Mouse (Mus musculus): ENCODE data around the gene Ptafr. TPM values are rescaled to one million over a fixed set of nuclear protein-coding genes. Genes with fewer than 3 reads are reported as not detected.

The Ptafr gene
- polyA plus RNA-seq, 1 experiment: 6.7 TPM

DNA sequence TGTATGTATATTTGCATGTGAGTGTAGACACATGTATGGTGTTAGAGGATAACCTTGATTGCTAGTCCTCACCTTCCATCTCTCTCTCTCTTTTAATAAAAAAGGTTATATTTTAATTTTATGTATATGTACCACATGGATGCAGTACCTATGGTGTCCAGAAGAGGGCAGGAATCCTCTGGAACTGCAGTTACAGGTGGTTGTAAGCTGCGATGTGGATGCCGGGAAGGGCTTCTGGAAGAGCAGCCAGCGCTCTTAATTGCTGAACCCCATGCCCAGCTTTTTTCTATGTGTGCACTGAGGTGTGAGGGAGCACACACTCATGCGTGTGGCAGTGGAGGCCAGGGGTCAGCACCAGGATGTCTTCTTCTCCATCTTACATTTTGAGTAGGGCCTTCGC lies 5.2 kb downstream of the Ptafr start:
- no peak overlapping the region for H3K27ac ChIP-seq (ENCODE audit: control insufficient read depth, insufficient read depth, low read depth, low read length, poor library complexity)
- H3K4me1 ChIP-seq (ENCODE audit: control insufficient read depth, insufficient read depth, low read length): peaks cover 6% of the 10 kb centered on the region; the same call in 1 of the 2 replicates
- H3K4me3 ChIP-seq (replicated peaks; ENCODE audit: control insufficient read depth, low read depth, low read length): no peak overlapping the region
- 95% methylated on average over 5 of the region's 5 CpGs for WGBS
- no peak for TF ChIP-seq POLR2A (IDR thresholded peaks at IDR 0.05; ENCODE audit: borderline replicate concordance, control insufficient read depth, low read depth, low read length)
- peak; percentile 34; the same call in 1 of the 2 replicates for TF ChIP-seq CTCF (IDR thresholded peaks at IDR 0.05; ENCODE audit: control insufficient read depth, insufficient read depth, low read length)

DNA sequence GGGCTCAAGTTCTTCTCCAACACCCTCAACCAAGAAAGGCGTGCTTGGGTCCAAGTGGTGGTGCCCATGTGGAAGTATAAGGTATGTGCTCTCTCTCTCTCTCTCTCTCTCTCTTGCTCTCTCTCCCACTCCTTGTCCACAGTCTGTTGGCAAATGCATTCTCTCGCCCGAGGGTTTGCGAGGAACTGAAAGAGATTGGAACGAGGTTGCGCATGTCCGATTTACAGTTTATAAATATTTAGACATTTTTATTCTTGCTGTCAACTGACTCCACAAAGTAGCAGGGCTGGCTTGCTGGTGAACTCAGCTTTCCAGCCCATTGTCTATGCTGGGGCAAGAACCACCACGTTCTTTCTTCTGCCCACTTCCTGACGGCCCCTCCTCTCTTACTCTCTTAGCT lies 7.3 kb downstream of the Ptafr start:
- Histone ChIP-seq H3K4me1 (ENCODE audit: control insufficient read depth, insufficient read depth, low read length) (peaks cover 6% of the 10 kb centered on the region; the same call in 1 of the 2 replicates), H3K4me3 (replicated peaks; ENCODE audit: control insufficient read depth, low read depth, low read length) (no peak overlapping the region), H3K27ac (ENCODE audit: control insufficient read depth, insufficient read depth, low read depth, low read length, poor library complexity) (no peak overlapping the region)
- 68% methylated on average over 9 of the region's 9 CpGs for WGBS
- no peak for TF ChIP-seq CTCF (IDR thresholded peaks at IDR 0.05; ENCODE audit: control insufficient read depth, insufficient read depth, low read length)
- no peak for TF ChIP-seq POLR2A (IDR thresholded peaks at IDR 0.05; ENCODE audit: borderline replicate concordance, control insufficient read depth, low read depth, low read length)

DNA sequence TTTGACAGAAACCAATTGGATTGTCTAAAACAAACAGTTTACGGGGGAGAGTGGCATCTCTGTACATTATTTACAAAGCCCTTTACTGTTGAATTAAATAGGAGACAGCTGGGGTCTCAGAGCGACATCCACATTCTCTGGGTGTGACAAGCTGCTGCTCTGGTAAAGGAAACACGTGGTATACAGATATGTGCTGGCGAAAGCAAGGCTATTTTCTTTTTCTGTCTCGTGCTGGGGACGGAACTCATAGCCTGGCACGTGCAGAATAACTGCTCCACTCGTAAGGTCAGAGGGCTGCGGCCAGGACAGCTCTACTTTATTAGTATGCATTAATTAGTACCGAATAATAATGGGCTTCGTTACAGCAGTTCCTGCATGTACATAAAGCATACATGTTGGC lies 9.5 kb downstream of the Ptafr start:
- H3K4me3 ChIP-seq (replicated peaks; ENCODE audit: control insufficient read depth, low read depth, low read length): no peak overlapping the region
- 14% methylated on average over 11 of the region's 11 CpGs for WGBS
- H3K27ac ChIP-seq (ENCODE audit: control insufficient read depth, insufficient read depth, low read depth, low read length, poor library complexity): no peak overlapping the region
- peaks cover 2% of the 10 kb centered on the region; the same call in 1 of the 2 replicates for H3K4me1 ChIP-seq (ENCODE audit: control insufficient read depth, insufficient read depth, low read length)
- no peak for TF ChIP-seq CTCF (IDR thresholded peaks at IDR 0.05; ENCODE audit: control insufficient read depth, insufficient read depth, low read length)
- TF ChIP-seq POLR2A (IDR thresholded peaks at IDR 0.05; ENCODE audit: borderline replicate concordance, control insufficient read depth, low read depth, low read length): no peak

DNA sequence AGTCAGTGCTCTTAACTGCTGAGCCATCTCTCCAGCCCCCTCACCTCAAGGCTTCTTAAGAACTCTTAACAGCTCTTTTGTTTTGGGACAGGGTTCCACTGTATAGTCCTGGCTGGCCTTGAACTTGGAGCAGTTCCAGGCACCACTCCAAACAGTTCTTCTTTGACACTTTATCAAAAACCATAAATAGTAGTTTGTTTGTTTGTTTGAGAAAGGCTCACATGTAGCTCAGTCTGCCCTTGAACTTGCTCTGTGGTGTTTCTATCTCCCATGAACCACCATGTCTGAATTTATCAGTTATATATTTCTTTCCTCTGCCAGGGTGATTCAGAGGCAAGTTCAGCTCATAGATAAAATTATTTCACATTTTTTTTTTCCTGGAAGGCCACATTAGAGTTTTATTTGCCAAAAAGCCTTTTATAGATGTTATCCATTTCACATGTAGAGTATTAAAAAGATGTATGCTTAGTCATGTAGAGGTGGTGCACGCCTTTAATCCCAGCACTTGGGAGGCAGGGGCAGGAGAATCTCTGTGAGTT lies 11.0 kb downstream of the Ptafr start:
- no peak overlapping the region for H3K4me3 ChIP-seq (replicated peaks; ENCODE audit: control insufficient read depth, low read depth, low read length)
- peaks cover 2% of the 10 kb centered on the region; the same call in 1 of the 2 replicates for H3K4me1 ChIP-seq (ENCODE audit: control insufficient read depth, insufficient read depth, low read length)
- WGBS: 69% methylated on average over 1 of the region's 1 CpGs
- no peak overlapping the region for H3K27ac ChIP-seq (ENCODE audit: control insufficient read depth, insufficient read depth, low read depth, low read length, poor library complexity)
- no peak for TF ChIP-seq POLR2A (IDR thresholded peaks at IDR 0.05; ENCODE audit: borderline replicate concordance, control insufficient read depth, low read depth, low read length)
- TF ChIP-seq CTCF (IDR thresholded peaks at IDR 0.05; ENCODE audit: control insufficient read depth, insufficient read depth, low read length): no peak

DNA sequence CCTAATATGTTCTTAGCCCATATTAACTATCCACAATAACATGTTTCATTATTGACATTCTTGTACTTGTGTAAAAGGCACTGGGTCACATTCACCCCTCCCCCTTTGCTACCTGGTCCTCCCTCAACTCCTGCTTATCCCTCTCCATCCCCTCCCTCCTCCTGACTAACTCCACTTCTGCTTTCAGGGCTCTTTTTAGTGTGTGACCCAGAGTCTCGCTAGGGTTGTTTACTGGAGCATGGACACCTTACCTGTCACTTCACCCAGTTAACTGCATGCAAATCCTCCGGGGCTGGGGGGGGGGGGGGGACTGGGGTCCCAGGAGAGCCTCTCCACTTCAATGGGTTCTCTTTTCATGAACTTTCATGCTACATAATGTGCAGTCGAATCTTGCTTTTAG lies 19.9 kb downstream of the Ptafr start:
- peaks cover 2% of the 10 kb centered on the region for H3K4me1 ChIP-seq (ENCODE audit: control insufficient read depth, insufficient read depth, low read length)
- TF ChIP-seq POLR2A (IDR thresholded peaks at IDR 0.05; ENCODE audit: borderline replicate concordance, control insufficient read depth, low read depth, low read length) (no peak), CTCF (IDR thresholded peaks at IDR 0.05; ENCODE audit: control insufficient read depth, insufficient read depth, low read length) (no peak)
- WGBS: 18% methylated on average over 3 of the region's 3 CpGs
- no peak overlapping the region for H3K4me3 ChIP-seq (replicated peaks; ENCODE audit: control insufficient read depth, low read depth, low read length)
- no peak overlapping the region for H3K27ac ChIP-seq (ENCODE audit: control insufficient read depth, insufficient read depth, low read depth, low read length, poor library complexity)

DNA sequence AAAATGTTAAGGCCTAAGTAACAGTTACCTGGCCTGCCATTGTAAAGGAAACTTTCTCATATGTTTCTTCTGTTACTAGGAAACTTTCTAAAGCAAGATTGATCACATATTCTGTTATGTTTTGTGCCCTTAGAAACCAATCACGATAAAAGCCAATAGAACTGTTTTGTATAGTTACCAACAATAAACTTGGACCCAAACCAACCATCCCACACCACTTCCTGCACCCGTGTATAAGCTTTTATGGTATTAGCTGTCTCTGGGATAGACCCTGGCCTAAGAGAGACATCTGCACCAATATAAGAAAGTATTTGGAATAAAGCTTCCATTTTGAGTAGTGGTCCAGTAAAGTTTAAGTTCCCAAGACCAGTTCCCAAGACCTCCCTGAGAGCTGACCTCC lies 21.1 kb downstream of the Ptafr start:
- H3K4me1 ChIP-seq (ENCODE audit: control insufficient read depth, insufficient read depth, low read length): peaks cover 6% of the 10 kb centered on the region
- WGBS: 28% methylated on average over 2 of the region's 2 CpGs
- TF ChIP-seq POLR2A (IDR thresholded peaks at IDR 0.05; ENCODE audit: borderline replicate concordance, control insufficient read depth, low read depth, low read length): no peak
- TF ChIP-seq CTCF (IDR thresholded peaks at IDR 0.05; ENCODE audit: control insufficient read depth, insufficient read depth, low read length): no peak
- no peak overlapping the region for H3K4me3 ChIP-seq (replicated peaks; ENCODE audit: control insufficient read depth, low read depth, low read length)
- H3K27ac ChIP-seq (ENCODE audit: control insufficient read depth, insufficient read depth, low read depth, low read length, poor library complexity): no peak overlapping the region

DNA sequence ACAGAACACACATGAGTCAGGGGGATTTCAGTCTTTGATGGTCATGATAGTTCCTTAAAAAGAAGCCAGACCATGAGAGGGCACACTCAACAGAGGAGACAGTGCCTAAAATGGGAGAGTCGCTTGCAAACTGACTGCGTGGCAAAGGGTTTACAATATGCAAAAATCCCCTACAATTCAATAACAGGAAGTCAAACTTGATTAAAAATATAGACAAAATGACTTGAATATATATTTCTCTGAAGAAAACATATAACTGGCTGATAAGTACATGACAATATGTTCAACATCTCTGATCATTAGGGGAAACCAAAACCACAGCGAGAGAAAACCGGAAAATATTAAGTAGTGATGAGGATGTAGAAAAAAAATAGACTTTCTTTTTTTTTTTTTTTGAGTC lies 22.4 kb downstream of the Ptafr start:
- Histone ChIP-seq H3K4me1 (ENCODE audit: control insufficient read depth, insufficient read depth, low read length) (peaks cover 10% of the 10 kb centered on the region), H3K4me3 (replicated peaks; ENCODE audit: control insufficient read depth, low read depth, low read length) (no peak overlapping the region)
- WGBS: 58% methylated on average over 4 of the region's 4 CpGs

DNA sequence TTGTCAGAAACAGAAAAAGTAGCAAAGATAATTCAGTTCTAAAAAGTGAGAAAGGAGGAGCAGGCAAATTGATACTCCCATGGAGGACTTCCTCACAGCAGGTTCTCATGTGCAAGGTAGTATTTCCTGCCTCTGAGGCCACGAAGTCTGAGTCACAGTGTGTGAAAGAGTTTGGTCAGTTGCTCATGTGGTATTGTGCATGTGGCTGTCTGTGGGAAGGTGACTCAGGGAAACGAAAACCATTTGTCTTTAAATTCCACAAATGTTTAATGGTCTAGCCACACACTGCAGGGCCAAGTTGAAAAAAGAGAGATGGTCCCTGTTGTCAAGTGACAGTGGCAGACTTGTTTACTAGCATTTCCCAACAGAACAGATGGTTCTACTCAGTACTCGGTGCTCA lies 24.6 kb downstream of the Ptafr start:
- H3K27ac ChIP-seq (ENCODE audit: control insufficient read depth, insufficient read depth, low read depth, low read length, poor library complexity): peak overlapping the region; percentile 26; the same call in 1 of the 2 replicates
- 34% methylated on average over 3 of the region's 3 CpGs for WGBS
- H3K4me3 ChIP-seq (replicated peaks; ENCODE audit: control insufficient read depth, low read depth, low read length): no peak overlapping the region
- TF ChIP-seq POLR2A (IDR thresholded peaks at IDR 0.05; ENCODE audit: borderline replicate concordance, control insufficient read depth, low read depth, low read length) (no peak), CTCF (IDR thresholded peaks at IDR 0.05; ENCODE audit: control insufficient read depth, insufficient read depth, low read length) (no peak)
- peaks cover 15% of the 10 kb centered on the region for H3K4me1 ChIP-seq (ENCODE audit: control insufficient read depth, insufficient read depth, low read length)

More for the DNA sequence above, 22.4 kb downstream of the Ptafr start:
- no peak for TF ChIP-seq CTCF (IDR thresholded peaks at IDR 0.05; ENCODE audit: control insufficient read depth, insufficient read depth, low read length)
- no peak overlapping the region for H3K27ac ChIP-seq (ENCODE audit: control insufficient read depth, insufficient read depth, low read depth, low read length, poor library complexity)

DNA sequence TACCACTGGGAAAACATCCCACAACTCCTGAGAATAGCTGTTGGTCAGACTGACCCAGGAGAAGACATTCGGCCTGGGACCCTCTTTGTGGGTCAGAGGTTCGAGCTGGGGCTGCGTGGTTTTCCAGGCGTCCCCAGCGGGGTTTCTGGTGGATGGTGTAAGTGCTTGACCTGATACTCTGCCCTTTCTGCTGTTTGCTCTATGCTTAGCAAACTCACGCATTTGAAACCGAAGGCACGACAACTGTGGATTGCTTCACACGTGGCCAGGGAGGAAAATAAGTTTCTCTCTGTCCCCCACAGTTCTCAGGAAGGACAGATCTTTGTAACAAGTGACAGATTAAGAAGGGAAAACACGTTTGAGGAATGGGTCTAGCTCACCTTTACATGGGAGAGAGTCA lies 26.8 kb downstream of the Ptafr start:
- WGBS: 40% methylated on average over 10 of the region's 10 CpGs
- H3K4me3 ChIP-seq (replicated peaks; ENCODE audit: control insufficient read depth, low read depth, low read length): no peak overlapping the region
- peaks cover 15% of the 10 kb centered on the region for H3K4me1 ChIP-seq (ENCODE audit: control insufficient read depth, insufficient read depth, low read length)
- H3K27ac ChIP-seq (ENCODE audit: control insufficient read depth, insufficient read depth, low read depth, low read length, poor library complexity): peak overlapping the region; percentile 55
- TF ChIP-seq CTCF (IDR thresholded peaks at IDR 0.05; ENCODE audit: control insufficient read depth, insufficient read depth, low read length): no peak
- no peak for TF ChIP-seq POLR2A (IDR thresholded peaks at IDR 0.05; ENCODE audit: borderline replicate concordance, control insufficient read depth, low read depth, low read length)
